Mouse (Mus musculus) MEL (cell line): ENCODE data around the gene Dph3. TPM values are rescaled to one million over a fixed set of nuclear protein-coding genes. Genes with fewer than 3 reads are reported as not detected.

Source experiments
- DNase-seq: peaks from one replicate; pipeline ENCODE4 v3.0.0; 2011; ENCODE audit warnings: low read depth, low spot score
- H3K27ac ChIP-seq: 2 replicates; pipeline ENCODE4 v1.5.1; 2012; ENCODE audit warnings: low read depth, mild to moderate bottlenecking, control low read depth, low read length, moderate library complexity; ENCODE audit not compliant: control insufficient read depth
- H3K27me3 ChIP-seq, 2 experiments: fragments of 150-350 bp in 1 of 2; sonication (generic) in 1 of 2; 2 replicates each; pipeline ENCODE4 v1.6.1; 2012; ENCODE audit warnings: low read length in 2 of 2, mild to moderate bottlenecking in 2 of 2, improper control_type of control experiment in 1 of 2, moderate library complexity in 1 of 2; ENCODE audit not compliant: insufficient read depth in 2 of 2, control insufficient read depth in 1 of 2
- H3K36me3 ChIP-seq, 2 experiments: 2 replicates each; pipeline ENCODE4 v1.6.1; 2012 to 2014; ENCODE audit warnings: low read length in 2 of 2, improper control_type of control experiment in 1 of 2, inconsistent platforms in 1 of 2, mild to moderate bottlenecking in 1 of 2; ENCODE audit not compliant: insufficient read depth in 2 of 2, control insufficient read depth in 1 of 2
- H3K4me1 ChIP-seq, 2 experiments: fragments of 150-350 bp in 1 of 2; sonication (generic) in 1 of 2; 2 replicates each; pipeline ENCODE4 v1.6.1; 2012; ENCODE audit warnings: low read length in 2 of 2, improper control_type of control experiment in 1 of 2, mild to moderate bottlenecking in 1 of 2; ENCODE audit not compliant: insufficient read depth in 2 of 2, control insufficient read depth in 1 of 2
- H3K4me3 ChIP-seq, 2 experiments: fragments of 150-350 bp in 1 of 2; sonication (generic) in 1 of 2; 2 replicates each; pipeline ENCODE4 v1.5.1; 2012; ENCODE audit warnings: low read depth in 2 of 2, low read length in 2 of 2, mild to moderate bottlenecking in 2 of 2, moderate library complexity in 2 of 2, control low read depth in 1 of 2, improper control_type of control experiment in 1 of 2; ENCODE audit not compliant: control insufficient read depth in 1 of 2, insufficient read depth in 1 of 2
- H3K79me2 ChIP-seq: 2 replicates; pipeline ENCODE4 v1.6.1; 2012; ENCODE audit warnings: mild to moderate bottlenecking, low read length, moderate library complexity; ENCODE audit not compliant: control insufficient read depth, poor library complexity, insufficient read depth
- H3K9ac ChIP-seq: 2 replicates; pipeline ENCODE4 v1.6.1; 2012; ENCODE audit warnings: low read depth, mild to moderate bottlenecking, control low read depth, low read length, moderate library complexity; ENCODE audit not compliant: control insufficient read depth, poor library complexity, severe bottlenecking
- H3K9me3 ChIP-seq: fragments of 150-350 bp; sonication (generic); replicated peaks from 2 replicates; pipeline ENCODE4 v1.6.1; 2012; ENCODE audit warnings: mild to moderate bottlenecking, low read length, improper control_type of control experiment, moderate library complexity; ENCODE audit not compliant: insufficient read depth
- BHLHE40 ChIP-seq: IDR thresholded peaks from 2 replicates; pipeline ENCODE4 v1.6.1; 2012; ENCODE audit warnings: low read depth, mild to moderate bottlenecking, inconsistent platforms, low read length, improper control_type of control experiment, borderline replicate concordance
- CHD1 ChIP-seq: IDR thresholded peaks from 2 replicates; pipeline ENCODE4 v1.6.1; 2012; ENCODE audit warnings: low read depth, mild to moderate bottlenecking, inconsistent platforms, low read length, improper control_type of control experiment
- CHD2 ChIP-seq: IDR thresholded peaks from 2 replicates; pipeline ENCODE4 v1.6.1; 2011; ENCODE audit warnings: low read length, improper control_type of control experiment
- CTCF ChIP-seq, 3 experiments: IDR thresholded peaks in 2 of 3; conservative IDR thresholded peaks in 1 of 3; 2 replicates each; pipeline ENCODE4 v1.5.1; 2011 to 2012; ENCODE audit warnings: low read length in 3 of 3, low read depth in 2 of 3, mild to moderate bottlenecking in 2 of 3, improper control_type of control experiment in 1 of 3, inconsistent platforms in 1 of 3, mixed read lengths in 1 of 3, moderate library complexity in 1 of 3; ENCODE audit not compliant: control insufficient read depth in 1 of 3, insufficient read depth in 1 of 3, poor library complexity in 1 of 3, severe bottlenecking in 1 of 3
- E2F4 ChIP-seq: IDR thresholded peaks from 2 replicates; pipeline ENCODE4 v1.6.1; 2011; ENCODE audit warnings: low read depth, low read length, improper control_type of control experiment, borderline replicate concordance
- EP300 ChIP-seq, 2 experiments: IDR thresholded peaks; 2 replicates each; pipeline ENCODE4 v1.6.1; 2011; ENCODE audit warnings: improper control_type of control experiment in 2 of 2, low read length in 2 of 2, low read depth in 1 of 2, mild to moderate bottlenecking in 1 of 2
- GABPA ChIP-seq: IDR thresholded peaks from 2 replicates; pipeline ENCODE4 v1.6.1; 2012; ENCODE audit warnings: low read depth, mild to moderate bottlenecking, inconsistent platforms, low read length, improper control_type of control experiment, moderate library complexity
- GATA1 ChIP-seq: IDR thresholded peaks from 2 replicates; pipeline ENCODE4 v1.6.1; 2011; ENCODE audit warnings: low read depth, low read length, improper control_type of control experiment
- HCFC1 ChIP-seq: IDR thresholded peaks from 2 replicates; pipeline ENCODE4 v1.6.1; 2012; ENCODE audit warnings: low read depth, mild to moderate bottlenecking, inconsistent platforms, low read length, improper control_type of control experiment, moderate library complexity
- JUND ChIP-seq: IDR thresholded peaks from 2 replicates; pipeline ENCODE4 v1.6.1; 2011; ENCODE audit warnings: low read depth, mild to moderate bottlenecking, improper control_type of control experiment, low read length
- MAFK ChIP-seq: IDR thresholded peaks from 2 replicates; pipeline ENCODE4 v1.6.1; 2011; ENCODE audit warnings: low read depth, mild to moderate bottlenecking, low read length, improper control_type of control experiment, borderline replicate concordance
- MAX ChIP-seq: IDR thresholded peaks from 2 replicates; pipeline ENCODE4 v1.6.1; 2011; ENCODE audit warnings: low read length, improper control_type of control experiment
- MXI1 ChIP-seq: IDR thresholded peaks from 2 replicates; pipeline ENCODE4 v1.6.1; 2011; ENCODE audit warnings: mild to moderate bottlenecking, low read depth, low read length, improper control_type of control experiment
- MYB ChIP-seq: IDR thresholded peaks from 2 replicates; pipeline ENCODE4 v1.6.1; 2011; ENCODE audit warnings: mild to moderate bottlenecking, low read depth, low read length, improper control_type of control experiment
- MYC ChIP-seq: IDR thresholded peaks from 2 replicates; pipeline ENCODE4 v1.6.1; 2011; ENCODE audit warnings: low read depth, mild to moderate bottlenecking, low read length, improper control_type of control experiment, moderate library complexity
- POLR2A ChIP-seq, 2 experiments: IDR thresholded peaks; 2 replicates each; pipeline ENCODE4 v1.6.1; 2011 to 2012; ENCODE audit warnings: low read length in 2 of 2, mild to moderate bottlenecking in 2 of 2, control low read depth in 1 of 2, improper control_type of control experiment in 1 of 2, low read depth in 1 of 2, moderate library complexity in 1 of 2; ENCODE audit not compliant: control insufficient read depth in 1 of 2, insufficient read depth in 1 of 2, poor library complexity in 1 of 2
- POLR2AphosphoS5 ChIP-seq: IDR thresholded peaks from 2 replicates; pipeline ENCODE4 v1.6.1; 2012; ENCODE audit warnings: low read depth, borderline replicate concordance, mild to moderate bottlenecking, inconsistent platforms, low read length, moderate library complexity, mixed read lengths
- RAD21 ChIP-seq: IDR thresholded peaks from 2 replicates; pipeline ENCODE4 v1.6.1; 2011; ENCODE audit warnings: mild to moderate bottlenecking, low read depth, low read length, improper control_type of control experiment
- TCF12 ChIP-seq: IDR thresholded peaks from 2 replicates; pipeline ENCODE4 v1.6.1; 2014; ENCODE audit warnings: low read depth, mild to moderate bottlenecking, inconsistent platforms, low read length, improper control_type of control experiment, moderate library complexity
- UBTF ChIP-seq: IDR thresholded peaks from 2 replicates; pipeline ENCODE4 v1.6.1; 2012; ENCODE audit warnings: low read depth, mild to moderate bottlenecking, inconsistent platforms, low read length, improper control_type of control experiment, moderate library complexity, borderline replicate concordance; ENCODE audit not compliant: insufficient read depth
- USF2 ChIP-seq, 2 experiments: IDR thresholded peaks; 2 replicates each; pipeline ENCODE4 v1.6.1; 2011 to 2012; ENCODE audit warnings: improper control_type of control experiment in 2 of 2, low read length in 2 of 2, borderline replicate concordance in 1 of 2, inconsistent platforms in 1 of 2, low read depth in 1 of 2, mild to moderate bottlenecking in 1 of 2; ENCODE audit not compliant: insufficient read depth in 1 of 2
- ZC3H11A ChIP-seq: IDR thresholded peaks from 2 replicates; pipeline ENCODE4 v1.6.1; 2012; ENCODE audit warnings: low read depth, mild to moderate bottlenecking, inconsistent platforms, low read length, improper control_type of control experiment
- ZMIZ1 ChIP-seq: IDR thresholded peaks from 2 replicates; pipeline ENCODE4 v1.6.1; 2012; ENCODE audit warnings: low read depth, mild to moderate bottlenecking, inconsistent platforms, low read length, improper control_type of control experiment, moderate library complexity
- ZNF384 ChIP-seq: IDR thresholded peaks from 2 replicates; pipeline ENCODE4 v1.6.1; 2012; ENCODE audit warnings: low read depth, mild to moderate bottlenecking, inconsistent platforms, low read length, improper control_type of control experiment
- polyA plus RNA-seq, 2 experiments: library from polyadenylated mRNA; stranded (reverse) in 1 of 2; unstranded in 1 of 2; fragments of >175 nt in 1 of 2; fragments of >200 nt in 1 of 2; gene quantifications; 2 replicates each; pipeline versions ENCODE4 v1.2.1 to v1.2.4; 2012; ENCODE audit warnings: low replicate concordance in 2 of 2, low read depth in 1 of 2; ENCODE audit not compliant: insufficient read length in 2 of 2, insufficient read depth in 1 of 2, missing spikeins in 1 of 2
- total RNA-seq: library from RNA; depleted of rRNA; stranded (reverse); fragments of 300-350 nt; gene quantifications from 2 replicates; pipeline ENCODE4 v1.2.3, GENCODE M21; 2012

Gene Dph3
- total and polyA plus RNA-seq, 3 experiments: 103 to 116 (median 108) TPM

DNA sequence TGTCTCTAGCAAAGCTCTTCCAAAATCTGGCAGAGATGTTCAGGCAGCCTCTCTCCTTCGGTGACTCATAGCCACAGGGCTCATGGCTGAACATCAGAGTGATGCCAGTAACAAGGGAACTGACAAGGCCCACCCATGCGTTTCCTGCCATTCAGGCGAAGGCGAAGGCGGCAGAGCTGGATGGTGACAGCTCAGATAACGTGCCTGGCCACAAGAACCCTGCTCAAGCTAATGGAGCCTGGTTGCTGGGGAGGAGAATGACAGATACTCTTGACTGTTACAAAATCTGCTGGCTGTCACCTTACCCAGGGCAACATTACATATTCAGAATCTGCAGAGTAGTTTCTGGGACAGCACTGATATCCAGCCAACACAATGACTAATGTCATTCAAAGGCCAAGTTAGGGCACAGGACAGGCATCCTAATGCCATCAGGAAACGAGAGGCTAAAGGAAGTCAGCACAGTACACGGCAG is 12.3 kb downstream of the Dph3 start (continued):
- TF ChIP-seq CTCF (IDR thresholded peaks at IDR 0.05 in 2 of 3, conservative IDR thresholded peaks at IDR 0.05 in 1 of 3; ENCODE audit: control insufficient read depth in 1 of 3, insufficient read depth in 1 of 3, low read depth in 2 of 3, low read length in 3 of 3, poor library complexity in 1 of 3, severe bottlenecking in 1 of 3) (no peak), RAD21 (no peak), BHLHE40 (no peak), ZMIZ1 (no peak), CHD2 (no peak), GABPA (no peak), MAX (peak; percentile 85), JUND (no peak), MXI1 (peak; percentile 73), CHD1 (no peak), GATA1 (peak; percentile 32; the same call in 1 of the 2 replicates), USF2 (IDR thresholded peaks at IDR 0.05; ENCODE audit: borderline replicate concordance in 1 of 2, insufficient read depth in 1 of 2, low read depth in 1 of 2, low read length in 2 of 2) (no peak), TCF12 (no peak), ZC3H11A (no peak), MYC (peak; percentile 57; the same call in 1 of the 2 replicates), POLR2AphosphoS5 (no peak), EP300 (IDR thresholded peaks at IDR 0.05; ENCODE audit: low read depth in 1 of 2, low read length in 2 of 2) (peak; percentile 17 to 50; a peak in 1 of 4 replicates), HCFC1 (no peak), E2F4 (no peak)

DNA sequence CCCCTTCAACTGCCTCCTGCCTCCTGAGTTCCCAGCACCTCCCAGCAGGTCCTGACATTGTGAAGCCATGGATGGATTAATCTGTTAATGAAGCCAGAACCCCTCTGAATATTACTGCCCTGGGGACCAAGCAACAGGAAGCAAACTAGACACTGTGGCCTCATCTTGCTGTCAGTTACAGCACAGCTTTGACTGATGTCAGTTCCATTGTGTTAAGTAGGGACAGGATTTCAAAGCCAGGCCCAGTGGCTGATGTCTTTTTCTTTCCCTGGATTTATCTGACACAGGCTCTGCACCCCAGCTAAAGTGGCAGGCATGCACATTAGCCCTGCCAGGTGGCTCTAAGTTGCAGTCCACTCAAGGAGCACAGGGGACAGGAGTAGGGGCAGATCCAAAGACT is 12.7 kb downstream of the Dph3 start:
- TF ChIP-seq E2F4 (no peak), CTCF (IDR thresholded peaks at IDR 0.05 in 2 of 3, conservative IDR thresholded peaks at IDR 0.05 in 1 of 3; ENCODE audit: control insufficient read depth in 1 of 3, insufficient read depth in 1 of 3, low read depth in 2 of 3, low read length in 3 of 3, poor library complexity in 1 of 3, severe bottlenecking in 1 of 3) (no peak), GABPA (no peak), ZNF384 (no peak), CHD2 (no peak), CHD1 (no peak), MYB (no peak), HCFC1 (no peak), MAFK (no peak), ZMIZ1 (no peak), UBTF (no peak), MXI1 (no peak), BHLHE40 (no peak), POLR2AphosphoS5 (no peak), POLR2A (IDR thresholded peaks at IDR 0.05; ENCODE audit: control insufficient read depth in 1 of 2, insufficient read depth in 1 of 2, low read depth in 1 of 2, low read length in 2 of 2, poor library complexity in 1 of 2) (no peak), ZC3H11A (no peak)
- Histone ChIP-seq H3K9me3 (no peaks in the 10 kb centered on the region), H3K4me1 (peaks cover 0 to 19% of the 10 kb centered on the region in 2 experiments; a peak in 2 of 4 replicates), H3K27ac (no peak overlapping the region), H3K36me3 (peaks cover 0 to 2% of the 10 kb centered on the region in 2 experiments; a peak in 1 of 4 replicates), H3K9ac (no peak overlapping the region), H3K27me3 (no peaks in the 10 kb centered on the region), H3K79me2 (no peaks in the 10 kb centered on the region), H3K4me3 (no peak overlapping the region)
- peak; percentile 17 for DNase-seq
